Comparison of ENCODE assay signal across 13 mouse cellular contexts in genomic region chr11:95403382-95404340, GRCm38 (mm10). TPM values are rescaled to one million over a fixed set of nuclear protein-coding genes. Genes with fewer than 3 reads are reported as not detected.
DNase-seq lines count a peak whose midpoint lies in the region; ATAC-seq and TF ChIP-seq lines count a peak whose summit lies in the region.
"Had no signal": no experiment of that assay in that cellular context is flagged by ENCODE, and none has a peak within 500 bp of the region (broad histone marks: within the 10 kb centered on the region; RNA-seq: fewer than 3 reads in every experiment).

No protein-coding gene starts in this region.

- no peak for ATAC-seq in heart, embryonic 15.5 days (replicated peaks; ENCODE audit: insufficient number of reproducible peaks, insufficient read depth, low FRiP score, low read depth)
- ATAC-seq in erythroblast, adult 5-6 weeks (replicated peaks; ENCODE audit: low FRiP score, poor library complexity, severe bottlenecking), result 0 out of 2 replicates have a peak, but pooled peaks have one; percentile 32
- no peak for ATAC-seq in CD4-positive, CD25-positive, alpha-beta regulatory T cell, adult 4 months
- ATAC-seq: forebrain, postnatal 0 days had no signal

- TF ChIP-seq POLR2A in cerebellum, adult 2 months (IDR thresholded peaks at IDR 0.05; ENCODE audit: borderline replicate concordance, insufficient read depth, low read length), result no peak
- TF ChIP-seq POLR2A in ES-Bruce4 (IDR thresholded peaks at IDR 0.05; ENCODE audit: insufficient read depth, low read length), result no peak

- no peaks in the 10 kb centered on the region for H3K36me3 ChIP-seq in heart, embryonic 15.5 days
- H3K36me3 ChIP-seq in ES-Bruce4 (ENCODE audit: control insufficient read depth, insufficient read depth, low read length, poor library complexity, severe bottlenecking), result no peaks in the 10 kb centered on the region
- H3K36me3 ChIP-seq: limb, embryonic 15.5 days; midbrain, embryonic 10.5 days had no signal

- H3K4me2 ChIP-seq in heart, embryonic 15.5 days, result no peak overlapping the region
- H3K4me2 ChIP-seq: limb, embryonic 15.5 days had no signal

- H3K9me3 ChIP-seq in heart, embryonic 15.5 days (replicated peaks), result no peaks in the 10 kb centered on the region
- no peaks in the 10 kb centered on the region for H3K9me3 ChIP-seq in ES-Bruce4 (replicated peaks; ENCODE audit: control insufficient read depth, insufficient read depth, low read length, poor library complexity, severe bottlenecking)
- H3K9me3 ChIP-seq: limb, embryonic 15.5 days; midbrain, embryonic 10.5 days had no signal

- TF ChIP-seq EP300 in ES-Bruce4 (IDR thresholded peaks at IDR 0.05; ENCODE audit: insufficient read depth, low read depth, low read length), result 0 out of 2 replicates have a peak, but pooled peaks have one; percentile 12

- 59% methylated on average over 16 of the region's 16 CpGs for WGBS in cerebellum, adult 2 months
- 74% methylated on average over 16 of the region's 16 CpGs for WGBS in heart, embryonic 15.5 days

- intact Hi-C loops in heart, postnatal 10 days (cut with DNase I), result no loop called here

- no peak for TF ChIP-seq CTCF in cerebellum, adult 2 months (IDR thresholded peaks at IDR 0.05; ENCODE audit: borderline replicate concordance, insufficient read depth, low read depth, low read length)
- TF ChIP-seq CTCF in ES-Bruce4 (IDR thresholded peaks at IDR 0.05; ENCODE audit: low read depth, low read length), result no peak

- peaks cover 32% of the 10 kb centered on the region for H3K4me1 ChIP-seq in cerebellum, adult 2 months (ENCODE audit: control insufficient read depth, insufficient read depth, low read length)
- peaks cover 21% of the 10 kb centered on the region for H3K4me1 ChIP-seq in heart, embryonic 15.5 days (replicated peaks)
- H3K4me1 ChIP-seq in ES-Bruce4 (ENCODE audit: control insufficient read depth, insufficient read depth, low read length), result peaks cover 3% of the 10 kb centered on the region

- DNase-seq in cerebellum, adult 2 months, result peak in 1 of 2 experiments; percentile 56
- DNase-seq in cerebellum, postnatal 36 days, result no peak
- no peak for DNase-seq in heart, postnatal 10 days
- no peak for DNase-seq in urinary bladder, postnatal 14 days (ENCODE audit: low spot score)
- DNase-seq: forebrain, postnatal 0 days; kidney, adult 2 months; thymus, postnatal 36 days had no signal

- no peak overlapping the region for H3K9ac ChIP-seq in heart, embryonic 15.5 days
- H3K9ac ChIP-seq in ES-Bruce4 (ENCODE audit: low read depth, poor library complexity, severe bottlenecking), result no peak overlapping the region
- H3K9ac ChIP-seq: forebrain, postnatal 0 days; limb, embryonic 15.5 days had no signal

- H3K27me3 ChIP-seq in cerebellum, adult 2 months (ENCODE audit: control insufficient read depth, insufficient read depth, low read length), result no peaks in the 10 kb centered on the region
- no peaks in the 10 kb centered on the region for H3K27me3 ChIP-seq in heart, embryonic 15.5 days
- H3K27me3 ChIP-seq in ES-Bruce4 (ENCODE audit: control insufficient read depth, insufficient read depth, low read length, poor library complexity, severe bottlenecking), result no peaks in the 10 kb centered on the region

- H3K27ac ChIP-seq in cerebellum, adult 2 months (ENCODE audit: insufficient read depth, low read length), result peak overlapping the region; percentile 15; the same call in 1 of the 2 replicates
- H3K27ac ChIP-seq in heart, embryonic 15.5 days, result peak overlapping the region; percentile 84
- H3K27ac ChIP-seq in ES-Bruce4 (ENCODE audit: insufficient read depth, low read length), result no peak overlapping the region
- H3K27ac ChIP-seq: limb, embryonic 15.5 days; midbrain, embryonic 10.5 days had no signal

- H3K4me3 ChIP-seq in cerebellum, adult 2 months (replicated peaks; ENCODE audit: insufficient read depth, low read depth, low read length), result no peak overlapping the region
- H3K4me3 ChIP-seq in heart, embryonic 15.5 days, result no peak overlapping the region
- no peak overlapping the region for H3K4me3 ChIP-seq in ES-Bruce4 (ENCODE audit: low read depth, low read length)
- H3K4me3 ChIP-seq: limb, embryonic 15.5 days; midbrain, embryonic 10.5 days had no signal

RNA-seq across cellular contexts. Expression of gene Spop, which starts 10.2 kb away (rescaled TPM):
- 147 and 149 TPM in 2 replicates for polyA plus RNA-seq in cerebellum, adult 2 months (2012; rRNA removed)
- 126 and 127 TPM in 2 replicates for polyA plus RNA-seq in heart, embryonic 15.5 days (2015; fragmentation: Nextera tagmentation; extraction: Ambion mirVana)
- 100 to 1,000 TPM; 132 to 136 TPM for total RNA-seq in heart, postnatal 10 days (2021)
- 38.5 and 40.4 TPM in 2 replicates for polyA plus RNA-seq in ES-Bruce4 (2011; ENCODE audit: insufficient read depth, insufficient read length, low read depth, missing spikeins)
- total RNA-seq in erythroblast, adult 5-6 weeks (2015; ENCODE audit: low replicate concordance), result 38.9 and 51.9 TPM in 2 replicates
- 43.5 and 60.1 TPM in 2 replicates for total RNA-seq in erythroblast, adult 5-6 weeks (2017; ENCODE audit: low replicate concordance)
- polyA plus RNA-seq in CD4-positive, CD25-positive, alpha-beta regulatory T cell, adult 4 months (2017; shearing (Covaris generic)), result 100 to 1,000 TPM; 176 to 230 TPM

RNA-seq across cellular contexts. Expression of gene Slc35b1, which starts 19.2 kb away (rescaled TPM):
- polyA plus RNA-seq in cerebellum, adult 2 months (2012; rRNA removed), result 88.5 and 90.3 TPM in 2 replicates
- polyA plus RNA-seq in heart, embryonic 15.5 days (2015; fragmentation: Nextera tagmentation; extraction: Ambion mirVana), result 66.0 and 71.5 TPM in 2 replicates
- total RNA-seq in heart, postnatal 10 days (2021), result 10 to 100 TPM; 51.0 to 52.8 TPM
- 47.7 and 51.5 TPM in 2 replicates for polyA plus RNA-seq in ES-Bruce4 (2011; ENCODE audit: insufficient read depth, insufficient read length, low read depth, missing spikeins)
- total RNA-seq in erythroblast, adult 5-6 weeks (2015; ENCODE audit: low replicate concordance), result 20.8 and 23.0 TPM in 2 replicates
- 31.4 and 40.6 TPM in 2 replicates for total RNA-seq in erythroblast, adult 5-6 weeks (2017; ENCODE audit: low replicate concordance)
- 10 to 100 TPM; 53.8 to 61.1 TPM for polyA plus RNA-seq in CD4-positive, CD25-positive, alpha-beta regulatory T cell, adult 4 months (2017; shearing (Covaris generic))
